13 mouse cellular contexts compared by ENCODE assay signal in the genomic region with DNA sequence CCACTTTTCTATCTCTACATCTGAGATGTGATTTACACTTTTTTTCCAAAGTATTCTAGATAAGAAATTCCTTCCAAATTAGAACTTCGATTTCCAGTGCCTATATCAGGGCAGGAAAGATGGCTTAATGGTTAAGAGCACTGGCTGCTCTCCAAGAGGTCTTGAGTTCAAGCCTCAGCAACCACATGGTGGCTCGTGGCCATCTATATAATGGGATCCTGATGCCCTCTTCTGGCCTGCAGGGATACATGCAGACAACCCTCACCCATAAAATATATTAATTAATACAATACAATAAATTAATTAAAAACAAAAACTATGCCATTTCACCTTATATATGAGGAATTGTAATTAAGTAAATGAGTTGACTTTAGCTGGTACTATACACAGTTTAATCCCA. TPM values are rescaled to one million over a fixed set of nuclear protein-coding genes. Genes with fewer than 3 reads are reported as not detected.
DNase-seq lines count a peak whose midpoint lies in the region; ATAC-seq and TF ChIP-seq lines count a peak whose summit lies in the region.
"Had no signal": no experiment of that assay in that cellular context is flagged by ENCODE, and none has a peak within 500 bp of the region (broad histone marks: within the 10 kb centered on the region; RNA-seq: fewer than 3 reads in every experiment).

No protein-coding gene starts in this region.

- ATAC-seq in granulocyte monocyte progenitor cell, adult 5-6 weeks (replicated peaks; ENCODE audit: poor library complexity, severe bottlenecking), result 0 out of 2 replicates have a peak, but pooled peaks have one; percentile 44
- ATAC-seq in megakaryocyte-erythroid progenitor cell, adult 5-6 weeks (replicated peaks; ENCODE audit: low FRiP score, low TSS enrichment, poor library complexity, severe bottlenecking), result 0 out of 2 replicates have a peak, but pooled peaks have one; percentile 55

- DNase-seq in cerebellum, adult 9-10 months, result peak; percentile 20
- no peak for DNase-seq in cerebellum, postnatal 36 days
- no peak for DNase-seq in lung, adult 2 months
- DNase-seq in lung, adult 18-20 months, result no peak
- DNase-seq in right cerebral cortex, postnatal 14 days, result no peak
- no peak for DNase-seq in embryo, embryonic 11 days
- DNase-seq: adrenal gland, postnatal 10 days; right cerebral cortex, adult 18-20 months had no signal

- TF ChIP-seq CTCF in lung, adult 2 months (IDR thresholded peaks at IDR 0.05; ENCODE audit: insufficient read depth, low read length), result 0 out of 2 replicates have a peak, but pooled peaks have one; percentile 8

- no peak overlapping the region for H3K4me3 ChIP-seq in lung, adult 2 months (replicated peaks; ENCODE audit: extremely low read depth, low read depth, low read length)
- H3K4me3 ChIP-seq: liver, embryonic 15.5 days had no signal

- H3K4me1 ChIP-seq in lung, adult 2 months (ENCODE audit: control insufficient read depth, insufficient read depth, low read length), result no peaks in the 10 kb centered on the region
- H3K4me1 ChIP-seq: liver, embryonic 15.5 days had no signal

- 47% methylated on average over 2 of the region's 2 CpGs for WGBS in lung, adult 2 months

- no peak for TF ChIP-seq POLR2A in lung, adult 2 months (IDR thresholded peaks at IDR 0.05; ENCODE audit: borderline replicate concordance, extremely low read depth, low read depth, low read length)

RNA-seq across cellular contexts. Expression of gene Chic1, which starts 14.9 kb away (rescaled TPM):
- 0.34 and 0.50 TPM in 2 replicates for polyA plus RNA-seq in lung, adult 2 months (2012; rRNA removed)
- not detected in 2 replicates for total RNA-seq in granulocyte monocyte progenitor cell, adult 5-6 weeks (2014; fragmentation: Nextera tagmentation)
- total RNA-seq in granulocyte monocyte progenitor cell, adult 5-6 weeks (2017), result not detected in 2 replicates
- 0.40 TPM in 1 of 2 replicates, not detected in the other for total RNA-seq in megakaryocyte-erythroid progenitor cell, adult 5-6 weeks (2014; fragmentation: Nextera tagmentation)
- total RNA-seq in megakaryocyte-erythroid progenitor cell, adult 5-6 weeks (2017), result 0.08 TPM in 1 of 2 replicates, not detected in the other

RNA-seq across cellular contexts. Expression of gene Tsx, which starts 43.0 kb away (rescaled TPM):
- not detected in 2 replicates for polyA plus RNA-seq in lung, adult 2 months (2012; rRNA removed)
- total RNA-seq in granulocyte monocyte progenitor cell, adult 5-6 weeks (2014; fragmentation: Nextera tagmentation), result not detected in 2 replicates
- total RNA-seq in granulocyte monocyte progenitor cell, adult 5-6 weeks (2017), result not detected in 2 replicates
- not detected in 2 replicates for total RNA-seq in megakaryocyte-erythroid progenitor cell, adult 5-6 weeks (2014; fragmentation: Nextera tagmentation)
- total RNA-seq in megakaryocyte-erythroid progenitor cell, adult 5-6 weeks (2017), result not detected in 2 replicates
- total RNA-seq: hematopoietic stem cell, adult 5-6 weeks had no signal
- polyA plus RNA-seq: liver, embryonic 15.5 days had no signal

RNA-seq across cellular contexts. Expression of gene Cdx4, which starts 50.0 kb away (rescaled TPM):
- polyA plus RNA-seq in lung, adult 2 months (2012; rRNA removed), result not detected in 2 replicates
- not detected in 2 replicates for total RNA-seq in granulocyte monocyte progenitor cell, adult 5-6 weeks (2014; fragmentation: Nextera tagmentation)
- total RNA-seq in granulocyte monocyte progenitor cell, adult 5-6 weeks (2017), result not detected in 2 replicates
- not detected in 2 replicates for total RNA-seq in megakaryocyte-erythroid progenitor cell, adult 5-6 weeks (2014; fragmentation: Nextera tagmentation)
- not detected in 2 replicates for total RNA-seq in megakaryocyte-erythroid progenitor cell, adult 5-6 weeks (2017)
- total RNA-seq: adrenal gland, postnatal 10 days; gastrocnemius, postnatal 4 days; hematopoietic stem cell, adult 5-6 weeks had no signal
- polyA plus RNA-seq: liver, embryonic 15.5 days had no signal

RNA-seq across cellular contexts. Expression of gene Gm26992, which starts 50.6 kb away (rescaled TPM):
- 0.62 and 1.3 TPM in 2 replicates for polyA plus RNA-seq in lung, adult 2 months (2012; rRNA removed)
- not detected in 2 replicates for total RNA-seq in granulocyte monocyte progenitor cell, adult 5-6 weeks (2014; fragmentation: Nextera tagmentation)
- not detected in 2 replicates for total RNA-seq in granulocyte monocyte progenitor cell, adult 5-6 weeks (2017)
- total RNA-seq in megakaryocyte-erythroid progenitor cell, adult 5-6 weeks (2014; fragmentation: Nextera tagmentation), result 0.61 TPM in 1 of 2 replicates, not detected in the other
- total RNA-seq in megakaryocyte-erythroid progenitor cell, adult 5-6 weeks (2017), result not detected in 2 replicates
- total RNA-seq: adrenal gland, postnatal 10 days; gastrocnemius, postnatal 4 days; hematopoietic stem cell, adult 5-6 weeks had no signal
- polyA plus RNA-seq: liver, embryonic 15.5 days had no signal
